Mouse (Mus musculus) left cerebral cortex, postnatal 4 days (tissue): ENCODE data around the gene Cdyl2. TPM values are rescaled to one million over a fixed set of nuclear protein-coding genes. Genes with fewer than 3 reads are reported as not detected.

Source experiments
- DNase-seq: peaks from one replicate; pipeline ENCODE4 v3.0.0-alpha.2; 2022
- intact Hi-C: fragments of 180-260 bp; cut with DNase I; formaldehyde crosslinking; loops from one replicate; pipeline ENCODE4 v1.15.1; 2025
- total RNA-seq, 2 experiments: library from RNA; stranded (reverse); gene quantifications; 2 replicates each; pipeline ENCODE4 v1.2.3; 2021

Cdyl2 gene
- total RNA-seq, 2 experiments from 2014 or later = 18.4 to 20.8 TPM

DNA sequence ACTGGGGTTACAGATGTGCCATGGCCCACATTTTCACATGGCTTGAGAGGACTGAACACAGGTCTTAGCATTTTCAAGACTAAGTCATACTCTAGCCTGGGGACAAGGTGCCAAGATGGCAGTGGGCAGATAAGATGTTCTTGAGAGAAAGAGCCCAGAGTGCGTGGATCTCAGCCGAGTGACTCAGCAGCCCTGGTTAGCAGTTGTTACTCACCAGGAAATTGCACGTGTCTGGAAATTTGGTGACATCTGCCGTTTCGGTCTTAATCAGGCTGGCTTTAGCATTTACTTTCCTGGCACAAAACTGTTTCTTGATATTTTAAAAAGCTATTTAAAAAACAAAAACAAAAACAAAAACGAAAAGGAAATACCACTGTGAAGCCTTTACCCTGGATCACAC is 180.5 kb downstream of the Cdyl2 start:
- intact Hi-C loops = no loop called here

DNA sequence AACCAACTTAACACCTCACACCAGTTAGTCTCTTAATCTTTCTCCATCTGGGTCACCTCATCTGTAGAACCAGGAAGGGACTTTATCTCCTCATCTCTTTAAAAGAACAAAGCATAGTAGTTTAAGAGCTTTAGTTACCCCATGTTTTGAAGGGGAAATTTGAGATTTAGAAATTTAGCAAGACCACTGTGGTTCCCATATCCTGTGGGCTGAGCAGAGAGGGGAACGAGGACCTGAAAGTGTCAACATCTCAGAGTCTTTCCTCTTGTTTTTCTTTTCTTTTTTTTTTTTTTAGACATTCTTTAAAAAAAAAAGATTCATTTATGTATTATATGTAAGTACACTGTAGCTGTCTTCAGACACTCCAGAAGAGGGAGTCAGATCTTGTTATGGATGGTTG is 189.4 kb downstream of the Cdyl2 start:
- intact Hi-C loops = no loop called here
- DNase-seq = no peak

More for the DNA sequence above, 180.5 kb downstream of the Cdyl2 start:
- no peak for DNase-seq

DNA sequence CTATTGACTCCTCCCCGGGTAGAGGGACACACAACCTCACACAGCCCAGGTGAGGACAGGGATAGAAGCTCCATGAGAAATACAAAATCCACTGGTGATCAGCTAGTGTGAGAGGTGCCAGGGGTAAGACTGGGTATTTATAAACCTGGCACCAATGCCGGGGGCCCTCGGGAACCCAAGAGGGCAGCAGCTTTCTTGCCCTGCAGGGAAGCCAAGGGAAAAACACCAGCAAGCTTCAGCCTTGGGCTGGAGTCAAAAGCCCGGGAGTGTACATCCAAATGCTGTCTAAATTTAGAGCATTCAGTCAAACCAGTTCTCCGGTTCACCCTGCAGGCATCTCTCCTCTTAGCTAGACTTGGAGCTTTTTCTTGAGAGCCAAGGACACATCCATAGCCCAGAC is 189.9 kb downstream of the Cdyl2 start:
- intact Hi-C loops = no loop called here
- DNase-seq = no peak

DNA sequence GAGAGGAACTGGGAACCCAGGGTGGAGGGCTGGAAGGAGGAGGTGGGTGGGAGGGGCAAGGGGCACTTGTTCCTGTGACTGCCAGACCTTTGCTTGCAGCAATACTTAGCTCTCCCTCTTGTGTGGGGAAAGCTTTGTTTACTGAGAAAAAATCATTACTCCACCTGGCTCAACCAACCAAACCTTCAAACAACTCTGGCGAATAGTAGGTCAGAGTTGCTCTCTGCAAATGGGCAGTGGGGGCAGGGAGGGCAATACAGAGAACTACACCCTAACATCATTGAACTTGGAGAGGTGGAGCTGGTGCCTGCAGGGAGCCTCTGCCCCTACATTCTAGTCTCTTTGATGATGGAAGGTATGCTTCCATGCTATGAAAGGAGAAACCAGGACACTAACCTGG is 192.7 kb downstream of the Cdyl2 start:
- intact Hi-C loops = no loop called here
- DNase-seq = no peak

DNA sequence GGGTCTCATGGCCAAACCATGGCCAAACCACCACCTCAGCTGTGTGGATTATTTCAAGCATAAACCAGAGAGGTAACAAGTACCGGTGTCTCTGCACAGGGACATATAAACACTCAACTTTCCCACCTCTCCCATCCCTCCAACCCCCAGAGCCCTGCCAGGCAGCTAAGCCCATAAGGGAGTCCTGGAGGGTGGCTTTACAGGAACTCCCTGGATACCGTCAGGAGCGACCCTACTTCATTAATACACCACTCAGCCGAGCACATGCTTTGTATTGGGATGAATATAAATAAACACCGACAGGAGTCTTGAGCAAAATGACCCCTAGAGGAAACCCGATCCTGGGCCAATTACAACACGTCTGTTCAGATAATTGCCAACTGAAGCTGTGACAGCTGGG is 194.0 kb downstream of the Cdyl2 start:
- intact Hi-C loops = no loop called here
- no peak for DNase-seq

DNA sequence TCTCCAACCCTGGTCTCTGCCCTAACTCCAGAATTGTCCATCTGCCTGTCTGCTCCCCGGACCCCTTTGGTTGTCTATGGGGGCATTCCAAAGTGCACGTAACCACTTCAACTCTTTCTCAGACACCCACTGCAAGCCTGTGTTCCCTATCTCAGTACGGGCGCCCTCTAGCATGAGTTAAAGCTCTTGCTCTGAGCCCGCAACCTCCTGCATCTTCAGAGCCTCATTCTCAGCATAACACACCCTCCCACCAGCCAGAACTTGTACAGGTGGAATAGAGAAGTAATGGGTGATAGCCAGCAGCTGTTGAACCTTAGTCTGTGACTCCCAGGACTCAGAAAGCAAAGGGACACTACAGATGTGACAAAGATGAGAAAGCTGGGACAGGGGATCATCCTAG is 196.0 kb downstream of the Cdyl2 start:
- no peak for DNase-seq
- intact Hi-C loops = no loop called here

DNA sequence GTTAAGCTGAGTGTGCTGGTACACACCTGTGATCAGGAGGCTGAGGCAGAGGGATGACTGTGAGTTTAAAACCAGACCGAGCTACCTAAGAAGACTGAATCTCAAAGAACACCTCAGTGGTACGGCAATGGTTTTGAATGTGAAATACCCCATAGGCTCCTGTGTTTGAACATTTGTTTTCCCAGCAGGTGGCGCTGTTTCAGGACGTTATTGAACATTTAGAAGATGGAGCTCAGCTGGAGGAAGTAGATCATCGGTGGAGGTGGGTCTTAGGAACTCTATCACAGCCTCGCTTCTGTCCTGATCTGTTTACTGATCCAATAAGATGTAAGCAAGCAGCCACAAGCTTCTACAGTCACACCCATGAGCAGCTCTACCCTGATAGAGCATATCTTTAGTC is 199.7 kb downstream of the Cdyl2 start:
- intact Hi-C loops = no loop called here
- no peak for DNase-seq

DNA sequence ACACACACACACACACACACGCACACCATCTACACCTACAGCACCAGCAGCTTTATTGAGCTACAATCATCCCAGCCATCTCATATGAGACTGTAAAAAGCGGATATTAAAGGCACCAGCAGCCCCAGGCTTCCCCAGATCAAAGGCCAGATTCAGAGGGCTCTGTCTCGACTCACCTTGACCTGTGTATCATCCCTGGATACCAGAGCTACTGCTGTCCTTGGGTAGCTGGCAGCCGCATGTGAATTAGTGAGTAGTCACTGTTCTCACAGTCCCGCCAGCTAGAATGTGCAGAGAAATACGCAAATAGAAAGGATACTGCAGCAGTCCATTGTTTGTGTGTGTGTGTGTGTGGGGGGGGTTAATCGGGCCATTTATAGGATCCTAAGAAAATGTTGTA is 204.1 kb downstream of the Cdyl2 start:
- intact Hi-C loops = no loop called here
- DNase-seq = no peak

DNA sequence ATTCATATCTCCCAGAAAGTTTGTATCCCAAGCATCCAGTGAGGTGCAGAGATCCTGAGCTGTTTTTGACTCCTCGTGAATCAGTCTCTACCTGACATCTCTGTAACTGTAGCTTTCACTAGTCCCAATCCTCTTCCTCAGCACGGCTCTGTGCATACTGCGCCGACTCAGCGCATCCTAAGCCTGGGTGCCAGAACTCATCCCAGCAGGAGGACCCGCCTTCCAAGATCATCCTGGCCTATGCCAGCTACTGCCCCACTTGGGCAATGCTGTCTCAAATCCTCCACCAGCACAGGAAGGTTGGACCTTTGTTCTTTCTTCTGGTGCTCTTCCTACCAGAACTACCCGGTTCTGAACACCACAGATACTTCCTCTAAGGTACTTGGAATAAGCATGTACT is 207.9 kb downstream of the Cdyl2 start:
- intact Hi-C loops = no loop called here
- no peak for DNase-seq

Other genes with a start within 250 kb of the Cdyl2 start
- 1 to 10 TPM; 1.8 to 3.1 TPM for gene Dynlrb2, start 228.0 kb downstream of the Cdyl2 start, total RNA-seq
- gene Cmc2, start 188.5 kb upstream of the Cdyl2 start, total RNA-seq = 1 to 10 TPM; 7.7 to 9.8 TPM
- gene Cenpn, start 188.7 kb upstream of the Cdyl2 start, total RNA-seq = 1 to 10 TPM; 3.8 to 4.7 TPM
- 10 to 100 TPM; 27.7 to 30.1 TPM for gene Atmin, start 210.4 kb upstream of the Cdyl2 start, total RNA-seq
- 10 to 100 TPM; 11.9 to 13.3 TPM for gene 1700030J22Rik, start 246.0 kb upstream of the Cdyl2 start, total RNA-seq